21 mouse cellular contexts compared by ENCODE assay signal in the genomic region with DNA sequence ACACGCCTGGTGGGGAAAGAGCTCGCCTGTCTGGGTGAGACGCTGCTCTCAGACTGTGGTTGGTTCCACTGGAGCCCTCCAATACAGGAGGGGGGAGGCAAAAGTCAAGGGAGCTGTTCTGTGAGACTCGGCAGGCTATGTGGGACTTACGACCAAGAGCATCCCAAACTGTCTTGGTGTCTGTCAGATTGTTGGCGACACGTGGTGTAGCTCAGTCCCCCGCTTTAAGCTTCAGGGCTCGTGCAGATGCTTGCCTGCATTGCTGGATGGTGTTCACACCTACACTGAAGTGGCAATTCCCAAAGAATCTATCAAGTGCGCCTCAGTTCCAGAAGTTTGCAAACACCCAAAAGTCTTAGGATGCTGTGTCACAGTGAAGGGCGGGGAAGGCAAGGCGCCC.
"Had no signal": no experiment of that assay in that cellular context is flagged by ENCODE, and none has a peak within 500 bp of the region (broad histone marks: within the 10 kb centered on the region; RNA-seq: fewer than 3 reads in every experiment).

No protein-coding gene starts in this region.

- ATAC-seq: forebrain, embryonic 13.5 days; forebrain, embryonic 14.5 days; forebrain, embryonic 15.5 days; forebrain, embryonic 16.5 days had no signal

- DNase-seq: cerebellum, adult 8-10 months; cerebellum, adult 9-10 months; cerebellum, adult 9-11 months; cerebellum, postnatal 10 days; cerebellum, postnatal 14 days; cerebellum, postnatal 25 days; cerebellum, postnatal 36 days; embryo, embryonic 11 days; forebrain, postnatal 0 days; gastrocnemius, adult 2 months; gastrocnemius, postnatal 10 days; gastrocnemius, postnatal 14 days; gastrocnemius, postnatal 25 days; gastrocnemius, postnatal 36 days; heart, adult 11 months; heart, adult 18-20 months; heart, adult 2 months had no signal
